Mouse (Mus musculus): ENCODE data around the gene Med12l. TPM values are rescaled to one million over a fixed set of nuclear protein-coding genes. Genes with fewer than 3 reads are reported as not detected.

Gene Med12l
- polyA plus RNA-seq, 1 experiment, result 11.7 TPM

DNA sequence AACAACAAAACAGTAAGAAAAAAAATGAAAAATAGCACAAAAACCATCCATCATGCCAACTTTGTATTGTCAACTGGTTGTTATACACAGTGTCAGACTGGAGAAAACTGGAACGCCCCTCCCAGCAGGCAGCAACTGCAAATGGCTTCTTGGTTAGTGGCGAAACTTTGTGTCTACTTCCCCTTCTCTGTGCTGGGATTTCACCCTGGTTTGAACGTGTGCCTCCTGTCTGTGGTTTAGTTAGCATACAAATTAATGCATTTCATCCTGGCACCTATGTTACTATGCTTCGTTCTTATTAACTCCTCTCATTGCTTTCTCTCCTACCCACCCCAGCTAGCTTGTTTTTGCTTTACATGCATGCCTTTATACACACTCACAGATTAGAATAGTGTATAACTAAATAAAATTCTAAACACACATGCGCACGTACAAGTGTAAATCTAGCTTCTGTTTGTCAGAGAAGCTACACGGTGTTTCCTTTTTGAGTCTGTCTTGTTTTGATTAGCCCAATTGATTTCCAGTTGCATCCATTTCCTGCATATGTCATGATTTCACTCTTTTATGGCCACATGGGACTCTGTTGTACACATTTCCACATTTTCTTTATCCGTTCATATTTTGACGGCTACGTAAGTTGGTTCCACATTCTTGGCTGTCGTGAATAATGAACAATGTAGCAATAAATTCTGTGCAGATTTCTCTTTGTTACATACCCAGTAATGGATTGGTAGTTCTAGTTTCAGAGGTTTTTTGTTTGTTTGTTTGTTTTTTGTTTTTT is 336.2 kb downstream of the Med12l start:
- H3K4me3 ChIP-seq (ENCODE audit: low read depth, low read length), result no peak overlapping the region
- H3K27me3 ChIP-seq (ENCODE audit: control insufficient read depth, insufficient read depth, low read length, poor library complexity, severe bottlenecking), result no peaks in the 10 kb centered on the region; the same call in 1 of the 2 replicates
- TF ChIP-seq EP300 (IDR thresholded peaks at IDR 0.05; ENCODE audit: insufficient read depth, low read depth, low read length) (no peak), CTCF (IDR thresholded peaks at IDR 0.05; ENCODE audit: low read depth, low read length) (no peak), POLR2A (IDR thresholded peaks at IDR 0.05; ENCODE audit: insufficient read depth, low read length) (no peak)

GRCm38 (mm10) chr3:59343026-59343425 is 337.4 kb downstream of the Med12l start:
- Histone ChIP-seq H3K9me3 (replicated peaks; ENCODE audit: control insufficient read depth, insufficient read depth, low read length, poor library complexity, severe bottlenecking) (no peaks in the 10 kb centered on the region), H3K9ac (ENCODE audit: low read depth, poor library complexity, severe bottlenecking) (no peak overlapping the region), H3K4me1 (ENCODE audit: control insufficient read depth, insufficient read depth, low read length) (no peaks in the 10 kb centered on the region), H3K27me3 (ENCODE audit: control insufficient read depth, insufficient read depth, low read length, poor library complexity, severe bottlenecking) (no peaks in the 10 kb centered on the region; the same call in 1 of the 2 replicates), H3K36me3 (ENCODE audit: control insufficient read depth, insufficient read depth, low read length, poor library complexity, severe bottlenecking) (no peaks in the 10 kb centered on the region), H3K27ac (ENCODE audit: insufficient read depth, low read length) (no peak overlapping the region), H3K4me3 (ENCODE audit: low read depth, low read length) (no peak overlapping the region)
- TF ChIP-seq EP300 (IDR thresholded peaks at IDR 0.05; ENCODE audit: insufficient read depth, low read depth, low read length) (no peak), POLR2A (IDR thresholded peaks at IDR 0.05; ENCODE audit: insufficient read depth, low read length) (no peak), CTCF (IDR thresholded peaks at IDR 0.05; ENCODE audit: low read depth, low read length) (no peak)

More for the DNA sequence above, 336.2 kb downstream of the Med12l start:
- Histone ChIP-seq H3K9me3 (replicated peaks; ENCODE audit: control insufficient read depth, insufficient read depth, low read length, poor library complexity, severe bottlenecking) (no peaks in the 10 kb centered on the region), H3K4me1 (ENCODE audit: control insufficient read depth, insufficient read depth, low read length) (no peaks in the 10 kb centered on the region), H3K27ac (ENCODE audit: insufficient read depth, low read length) (no peak overlapping the region), H3K9ac (ENCODE audit: low read depth, poor library complexity, severe bottlenecking) (no peak overlapping the region), H3K36me3 (ENCODE audit: control insufficient read depth, insufficient read depth, low read length, poor library complexity, severe bottlenecking) (no peaks in the 10 kb centered on the region)

- Histone ChIP-seq H3K4me3 (ENCODE audit: low read depth, low read length) (peak within 1 kb of the TSS; percentile 70), H3K9ac (ENCODE audit: low read depth, poor library complexity, severe bottlenecking) (peak within 1 kb of the TSS; percentile 9; the same call in 1 of the 2 replicates), H3K36me3 (ENCODE audit: control insufficient read depth, insufficient read depth, low read length, poor library complexity, severe bottlenecking) (no peaks in the 10 kb centered on the region), H3K4me1 (ENCODE audit: control insufficient read depth, insufficient read depth, low read length) (no peaks in the 10 kb centered on the region), H3K27me3 (ENCODE audit: control insufficient read depth, insufficient read depth, low read length, poor library complexity, severe bottlenecking) (no peaks in the 10 kb centered on the region; the same call in 1 of the 2 replicates), H3K27ac (ENCODE audit: insufficient read depth, low read length) (no peak within 1 kb of the TSS), H3K9me3 (replicated peaks; ENCODE audit: control insufficient read depth, insufficient read depth, low read length, poor library complexity, severe bottlenecking) (no peaks in the 10 kb centered on the region)
- TF ChIP-seq CTCF (IDR thresholded peaks at IDR 0.05; ENCODE audit: low read depth, low read length) (no peak), POLR2A (IDR thresholded peaks at IDR 0.05; ENCODE audit: insufficient read depth, low read length) (no peak), EP300 (IDR thresholded peaks at IDR 0.05; ENCODE audit: insufficient read depth, low read depth, low read length) (no peak)
Observed at GRCm38 (mm10) chr3:59344065-59344905, 338.7 kb downstream of the Med12l start, which contains the start of gene Igsf10. TSS of gene Igsf10 (minus strand) at chr3:59344394.

GRCm38 (mm10) chr3:59351768-59352167 is 346.1 kb downstream of the Med12l start:
- Histone ChIP-seq H3K27ac (ENCODE audit: insufficient read depth, low read length) (no peak overlapping the region), H3K9me3 (replicated peaks; ENCODE audit: control insufficient read depth, insufficient read depth, low read length, poor library complexity, severe bottlenecking) (no peaks in the 10 kb centered on the region), H3K36me3 (ENCODE audit: control insufficient read depth, insufficient read depth, low read length, poor library complexity, severe bottlenecking) (no peaks in the 10 kb centered on the region), H3K9ac (ENCODE audit: low read depth, poor library complexity, severe bottlenecking) (no peak overlapping the region), H3K4me1 (ENCODE audit: control insufficient read depth, insufficient read depth, low read length) (no peaks in the 10 kb centered on the region), H3K4me3 (ENCODE audit: low read depth, low read length) (no peak overlapping the region), H3K27me3 (ENCODE audit: control insufficient read depth, insufficient read depth, low read length, poor library complexity, severe bottlenecking) (no peaks in the 10 kb centered on the region)
- TF ChIP-seq EP300 (IDR thresholded peaks at IDR 0.05; ENCODE audit: insufficient read depth, low read depth, low read length), result no peak
- TF ChIP-seq POLR2A (IDR thresholded peaks at IDR 0.05; ENCODE audit: insufficient read depth, low read length), result no peak
- TF ChIP-seq CTCF (IDR thresholded peaks at IDR 0.05; ENCODE audit: low read depth, low read length), result no peak

GRCm38 (mm10) chr3:59354156-59354555 is 348.5 kb downstream of the Med12l start:
- no peaks in the 10 kb centered on the region for H3K4me1 ChIP-seq (ENCODE audit: control insufficient read depth, insufficient read depth, low read length)
- H3K9me3 ChIP-seq (replicated peaks; ENCODE audit: control insufficient read depth, insufficient read depth, low read length, poor library complexity, severe bottlenecking), result no peaks in the 10 kb centered on the region
- H3K36me3 ChIP-seq (ENCODE audit: control insufficient read depth, insufficient read depth, low read length, poor library complexity, severe bottlenecking), result no peaks in the 10 kb centered on the region
- no peak overlapping the region for H3K9ac ChIP-seq (ENCODE audit: low read depth, poor library complexity, severe bottlenecking)
- no peak for TF ChIP-seq EP300 (IDR thresholded peaks at IDR 0.05; ENCODE audit: insufficient read depth, low read depth, low read length)
- TF ChIP-seq POLR2A (IDR thresholded peaks at IDR 0.05; ENCODE audit: insufficient read depth, low read length), result no peak
- TF ChIP-seq CTCF (IDR thresholded peaks at IDR 0.05; ENCODE audit: low read depth, low read length), result no peak
- no peaks in the 10 kb centered on the region for H3K27me3 ChIP-seq (ENCODE audit: control insufficient read depth, insufficient read depth, low read length, poor library complexity, severe bottlenecking)
- no peak overlapping the region for H3K27ac ChIP-seq (ENCODE audit: insufficient read depth, low read length)
- H3K4me3 ChIP-seq (ENCODE audit: low read depth, low read length), result no peak overlapping the region
